Mouse (Mus musculus) inflammation-experienced regulatory T-cells, adult 6 months (primary cell): ENCODE data around the gene Hspa1a. TPM values are rescaled to one million over a fixed set of nuclear protein-coding genes. Genes with fewer than 3 reads are reported as not detected.
"Not testable (repeated sequence)": the region's sequence is repeated elsewhere in the genome, so short reads cannot be mapped to it uniquely, and the experiment has no call there.

ENCODE experiments used
- ATAC-seq: one replicate; pipeline ENCODE4 v1.8.0; 2017
- polyA plus RNA-seq, 3 experiments: library from polyadenylated mRNA; unstranded; fragments of 100-300 nt; shearing (Covaris generic); gene quantifications; one replicate each; pipeline ENCODE4 v1.2.1; 2017

The Hspa1a gene
- polyA plus RNA-seq, 3 experiments from 2014 or later = 0.74 to 2.3 (median 1.1) TPM

GRCm38 (mm10) chr17:34964640-34965049, 7.3 kb downstream of the Hspa1a start:
- ATAC-seq = no peak

GRCm38 (mm10) chr17:34962841-34963240, 9.1 kb downstream of the Hspa1a start:
- no peak for ATAC-seq

GRCm38 (mm10) chr17:34962125-34962524, 9.8 kb downstream of the Hspa1a start:
- ATAC-seq = no peak

DNA sequence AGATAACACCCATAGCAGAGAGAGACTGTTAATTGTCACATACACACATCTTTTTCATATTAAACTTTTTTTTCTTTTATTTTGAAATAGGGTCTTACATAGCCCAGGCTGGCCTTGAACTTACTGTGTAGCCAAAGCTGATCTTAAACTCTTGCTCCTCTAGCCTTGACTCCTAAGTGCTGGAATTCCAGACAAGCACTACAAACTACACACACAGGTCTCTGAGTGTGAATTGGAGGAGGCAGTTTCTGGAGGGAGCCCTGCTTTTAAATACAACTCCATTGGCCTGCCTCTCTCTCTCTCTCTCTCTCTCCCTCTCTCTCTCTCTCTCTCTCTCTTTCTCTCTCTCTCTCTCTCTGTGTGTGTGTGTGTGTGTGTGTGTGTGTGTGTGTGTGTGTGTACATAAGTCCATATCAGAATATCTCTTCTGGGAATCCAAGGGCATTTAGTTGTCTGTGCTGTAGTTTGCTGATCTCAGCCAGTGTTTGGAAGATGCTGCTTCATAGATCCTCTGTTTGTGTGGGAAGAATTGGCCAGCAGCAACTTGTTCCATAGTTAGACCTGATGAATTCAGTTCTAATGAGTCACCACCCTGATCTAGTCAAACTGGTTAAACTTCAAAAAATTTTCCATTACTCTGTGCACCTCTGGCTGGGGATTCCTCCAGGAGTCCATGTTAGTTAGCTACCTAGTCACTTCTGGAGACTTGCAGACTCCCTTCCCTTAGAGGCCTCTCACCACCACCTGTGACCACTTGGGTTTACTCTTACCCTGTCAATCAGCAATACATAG, 11.1 kb downstream of the Hspa1a start:
- no peak for ATAC-seq

GRCm38 (mm10) chr17:34959881-34960515, 12.0 kb downstream of the Hspa1a start:
- no peak for ATAC-seq

DNA sequence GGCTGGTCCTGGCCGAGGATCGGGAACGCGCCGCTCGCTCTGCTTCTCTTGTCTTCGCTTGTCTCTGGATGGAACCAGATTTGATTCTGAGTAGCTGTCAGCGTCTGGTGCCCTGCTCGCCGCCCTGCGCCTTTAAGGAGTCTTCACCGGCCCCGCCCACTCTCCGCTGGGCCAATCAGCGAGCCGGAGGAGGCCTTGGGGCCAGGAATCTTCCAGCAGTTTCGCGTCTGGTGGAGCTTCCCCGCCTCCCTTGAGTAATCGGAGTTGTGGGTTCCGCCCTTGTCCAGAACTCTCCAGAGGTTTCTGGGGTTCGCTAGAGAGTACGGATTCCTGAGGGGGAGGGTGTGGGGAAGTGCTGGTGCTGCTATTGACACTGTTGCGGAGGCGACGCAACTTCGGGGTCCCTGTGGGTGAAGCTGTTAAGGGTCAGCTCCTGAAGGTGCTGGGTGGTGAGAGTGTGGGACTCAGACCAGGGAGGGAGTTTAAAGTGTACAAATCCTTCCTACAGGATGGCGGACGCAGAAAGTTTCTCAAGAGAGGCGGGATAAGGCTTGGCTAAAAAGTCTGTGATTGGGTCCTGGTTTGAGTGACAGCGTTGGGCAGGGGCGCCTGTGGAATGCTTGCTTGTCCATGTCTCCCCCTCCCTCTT, 12.7 kb downstream of the Hspa1a start, which contains the start of gene Hspa1b:
TSS of gene Hspa1b (minus strand) at position 109 of the 649 bp plus-strand sequence.
- ATAC-seq = peak; percentile 95

DNA sequence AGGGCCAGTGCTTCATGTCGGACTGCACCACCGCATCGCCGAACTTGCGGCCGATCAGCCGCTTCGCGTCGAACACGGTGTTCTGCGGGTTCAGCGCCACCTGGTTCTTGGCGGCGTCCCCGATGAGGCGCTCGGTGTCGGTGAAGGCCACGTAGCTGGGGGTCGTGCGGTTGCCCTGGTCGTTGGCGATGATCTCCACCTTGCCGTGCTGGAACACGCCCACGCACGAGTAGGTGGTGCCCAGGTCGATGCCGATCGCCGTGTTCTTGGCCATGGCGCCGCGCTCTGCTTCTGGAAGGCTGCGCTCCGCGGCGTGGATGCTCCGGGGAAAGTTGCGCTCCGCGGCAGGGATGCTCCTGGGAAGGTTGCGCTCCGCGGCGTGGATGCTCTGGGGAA, 13.2 kb downstream of the Hspa1a start:
- ATAC-seq = peak; percentile 19

DNA sequence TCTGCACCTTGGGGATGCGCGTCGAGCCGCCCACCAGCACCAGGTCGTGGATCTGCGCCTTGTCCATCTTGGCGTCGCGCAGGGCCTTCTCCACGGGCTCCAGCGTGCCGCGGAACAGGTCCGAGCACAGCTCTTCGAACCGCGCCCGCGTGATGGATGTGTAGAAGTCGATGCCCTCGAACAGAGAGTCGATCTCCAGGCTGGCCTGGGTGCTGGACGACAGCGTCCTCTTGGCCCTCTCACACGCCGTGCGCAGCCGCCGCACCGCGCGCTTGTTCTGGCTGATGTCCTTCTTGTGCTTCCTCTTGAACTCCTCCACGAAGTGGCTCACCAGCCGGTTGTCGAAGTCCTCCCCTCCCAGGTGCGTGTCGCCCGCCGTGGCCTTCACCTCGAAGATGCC, 14.0 kb downstream of the Hspa1a start:
- not testable (repeated sequence) for ATAC-seq

- not testable (repeated sequence) for ATAC-seq
These were observed 14.7 kb downstream of the Hspa1a start for GRCm38 (mm10) chr17:34957291-34957690.

DNA sequence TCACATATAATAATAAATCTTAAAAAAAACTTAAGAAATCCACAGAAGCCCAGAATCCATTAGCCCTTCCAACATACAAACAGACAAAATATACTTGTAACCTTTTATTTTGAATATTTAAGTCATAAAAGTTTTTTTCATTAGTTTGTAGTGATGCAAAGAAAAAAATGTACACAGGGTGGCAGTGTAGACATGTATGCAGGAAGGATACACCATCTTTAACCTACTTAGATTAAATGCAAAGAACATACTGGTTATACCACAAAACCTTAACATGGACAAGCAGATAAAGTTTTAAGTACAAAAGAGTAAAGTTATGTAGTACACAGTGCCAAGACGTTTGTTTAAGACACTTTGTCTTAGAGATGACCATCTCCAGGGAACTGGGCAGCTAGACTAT, 15.6 kb downstream of the Hspa1a start:
- ATAC-seq = no peak

GRCm38 (mm10) chr17:34955884-34956283, 16.1 kb downstream of the Hspa1a start:
- ATAC-seq = no peak

DNA sequence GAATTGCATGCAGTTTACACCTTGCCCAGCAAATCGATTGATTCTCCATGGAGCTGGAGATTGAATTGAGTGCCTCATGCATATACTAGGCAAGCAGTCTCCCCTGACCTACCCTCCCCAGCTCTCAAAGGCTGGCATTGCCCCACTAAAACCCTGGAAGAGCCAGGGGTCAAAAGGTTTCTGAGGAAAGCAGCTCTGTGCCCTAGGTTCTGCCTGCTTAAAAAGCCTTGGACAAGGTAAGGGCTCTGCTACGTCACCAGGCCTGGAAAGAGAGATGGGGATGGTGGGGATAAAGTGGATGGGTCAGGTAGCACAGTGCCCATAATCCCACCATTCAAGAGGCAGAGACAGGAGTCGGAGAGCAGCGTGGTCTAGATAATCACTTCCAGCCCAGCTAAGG, 17.1 kb downstream of the Hspa1a start:
- ATAC-seq = no peak

GRCm38 (mm10) chr17:34953904-34954303, 18.1 kb downstream of the Hspa1a start:
- no peak for ATAC-seq

- no peak for ATAC-seq
These were observed 18.7 kb downstream of the Hspa1a start for GRCm38 (mm10) chr17:34953258-34953657.

GRCm38 (mm10) chr17:34952378-34953040, 19.4 kb downstream of the Hspa1a start:
- peak; percentile 72 for ATAC-seq

DNA sequence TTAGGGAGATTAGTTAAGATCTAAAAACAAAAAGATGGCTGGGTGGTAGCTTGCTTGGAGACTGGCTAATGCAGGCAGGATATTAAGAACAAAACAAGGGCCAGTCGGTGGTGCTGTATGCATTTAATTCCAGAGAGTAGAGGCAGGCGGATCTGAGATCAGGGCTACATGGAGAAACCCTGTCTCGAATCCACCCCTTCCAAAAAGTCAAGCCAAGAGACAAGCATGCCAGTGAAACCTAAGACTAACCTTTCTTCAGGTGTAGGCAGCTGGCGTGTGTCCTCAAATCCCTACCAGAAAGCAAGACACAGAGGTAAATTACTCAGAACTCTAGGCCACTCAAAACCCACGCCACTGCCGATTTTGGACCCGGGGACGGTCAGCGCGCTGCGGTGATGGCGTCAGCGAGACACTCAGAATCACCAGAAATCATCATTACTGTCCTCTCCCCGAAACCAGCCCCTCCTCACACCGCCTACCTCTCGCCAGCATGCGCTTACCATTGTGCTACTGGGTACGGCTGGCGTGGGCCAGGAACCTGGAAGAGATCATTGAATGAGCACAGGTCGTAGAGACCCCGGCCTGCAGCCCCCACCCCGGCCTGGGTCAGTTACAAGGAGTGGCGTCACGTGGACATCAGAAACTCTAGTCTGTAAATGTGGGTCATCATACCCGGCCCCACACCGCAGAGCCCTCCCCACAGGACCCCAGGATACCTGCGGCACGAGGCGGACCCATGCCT, 20.1 kb downstream of the Hspa1a start:
- peak; percentile 19 for ATAC-seq

- no peak for ATAC-seq
These were observed 21.2 kb downstream of the Hspa1a start for GRCm38 (mm10) chr17:34950514-34951455.

- ATAC-seq = no peak
These were observed 22.4 kb downstream of the Hspa1a start for GRCm38 (mm10) chr17:34949553-34949969.

DNA sequence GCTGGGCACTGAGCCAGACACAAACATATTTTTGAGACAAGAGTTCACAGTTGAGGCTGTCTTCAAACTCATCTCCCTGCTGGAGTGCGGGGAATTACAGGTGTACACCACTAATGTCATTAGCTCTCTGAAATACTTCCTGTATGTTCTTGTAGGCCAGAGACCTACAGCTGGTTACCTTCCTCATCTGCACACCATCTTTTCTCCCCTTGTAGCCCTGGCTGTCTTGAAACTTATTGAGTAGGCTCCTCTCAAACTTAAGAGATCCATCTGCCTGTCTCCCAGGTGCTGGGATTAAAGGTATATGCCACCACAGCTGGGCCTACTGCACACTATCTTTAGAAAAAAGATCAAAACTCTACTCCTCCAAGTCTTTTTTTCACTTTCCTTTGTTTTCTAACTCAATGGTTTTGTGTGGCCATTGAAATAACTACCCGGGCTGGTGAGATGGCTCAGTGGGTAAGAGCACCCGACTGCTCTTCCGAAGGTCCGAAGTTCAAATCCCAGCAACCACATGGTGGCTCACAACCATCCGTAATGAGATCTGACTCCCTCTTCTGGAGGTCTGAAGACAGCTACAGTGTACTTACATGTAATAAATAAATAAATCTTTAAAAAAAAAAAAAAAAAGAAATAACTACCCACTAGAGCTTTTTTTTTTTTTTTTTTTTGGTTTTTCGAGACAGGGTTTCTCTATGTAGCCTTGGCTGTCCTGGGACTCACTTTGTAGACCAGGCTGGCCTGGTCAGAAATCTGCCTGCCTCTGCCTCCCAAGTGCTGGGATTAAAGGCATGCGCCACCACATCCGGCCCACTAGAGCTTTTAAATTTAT, 23.0 kb downstream of the Hspa1a start:
- not testable (repeated sequence) for ATAC-seq

- no peak for ATAC-seq
These were observed 24.4 kb downstream of the Hspa1a start for GRCm38 (mm10) chr17:34947606-34948005.
